Mouse (Mus musculus) adrenal gland, adult 8-10 months (tissue): ENCODE measurements at regions not wholly inside any gene's neighbourhood (a gene's known extent, or its start where the extent isn't known, plus 50 kb on each side); places are given as distances from the start of the nearest gene placed in this dataset.
"Not testable (repeated sequence)": the region's sequence is repeated elsewhere in the genome, so short reads cannot be mapped to it uniquely, and the experiment has no call there.

Experiments used
- DNase-seq: peaks from one replicate; pipeline ENCODE4 v3.0.0; 2022

DNA sequence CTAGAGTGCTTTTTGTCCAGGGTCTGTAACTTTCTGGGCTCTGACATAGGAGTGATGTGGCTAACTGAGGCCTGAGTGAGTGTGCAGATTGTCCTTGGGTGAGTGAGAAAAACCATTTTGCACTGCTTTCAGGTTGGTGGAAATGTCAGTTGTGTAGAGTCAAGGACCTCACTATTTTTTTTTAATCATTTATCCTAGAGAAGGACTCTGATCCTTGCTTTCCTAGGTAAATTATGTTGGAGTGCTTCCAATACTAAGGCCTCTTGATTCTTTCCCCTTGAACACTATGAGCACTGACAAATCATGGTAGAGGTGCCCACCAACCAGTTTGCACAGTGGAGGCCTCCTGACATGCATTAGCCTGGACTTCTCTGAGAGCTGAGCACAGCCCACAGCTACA, 233.6 kb downstream of the Utp18 start:
- not testable (repeated sequence) for DNase-seq
